ENCODE assay signal across 8 mouse cellular contexts in the genomic region with DNA sequence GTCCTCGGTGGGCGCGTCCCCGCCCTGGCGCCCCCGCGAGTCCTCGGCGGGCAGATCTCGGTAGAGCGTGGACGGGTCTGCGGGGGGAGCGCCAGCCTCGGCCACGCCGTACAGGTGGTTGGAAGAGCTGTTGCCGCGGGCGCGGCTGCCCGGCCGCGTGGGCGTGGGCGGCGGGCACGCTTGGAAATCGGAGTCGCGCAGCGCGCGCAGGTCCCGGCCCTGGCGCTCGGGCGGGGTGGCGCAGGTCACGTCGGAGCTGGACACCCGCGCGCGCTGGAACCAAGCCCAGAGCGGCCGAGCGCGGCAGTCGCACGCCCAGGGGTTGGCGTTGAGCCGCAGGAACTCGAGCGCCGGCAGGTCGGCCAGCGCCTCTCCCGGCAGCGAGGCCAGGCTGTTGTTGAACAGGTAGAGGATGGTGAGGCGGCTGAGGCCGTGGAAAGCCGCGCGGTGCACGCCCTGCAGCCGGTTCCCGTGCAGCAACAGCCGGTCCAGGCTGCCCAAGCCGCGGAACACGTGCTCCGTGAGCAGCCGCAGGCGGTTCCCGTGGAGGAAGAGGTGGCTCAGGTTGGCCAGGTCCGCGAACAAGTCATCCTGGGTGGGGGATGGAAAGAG. TPM values are rescaled to one million over a fixed set of nuclear protein-coding genes. Genes with fewer than 3 reads are reported as not detected.
DNase-seq lines count a peak whose midpoint lies in the region; ATAC-seq and TF ChIP-seq lines count a peak whose summit lies in the region.

No protein-coding gene starts in this region.

- TF ChIP-seq CTCF in E14TG2a.4 (conservative IDR thresholded peaks at IDR 0.05; ENCODE audit: low read length): no peak
- TF ChIP-seq CTCF in forebrain, postnatal 0 days (IDR thresholded peaks at IDR 0.05; ENCODE audit: low read depth): no peak

- no peak for TF ChIP-seq POLR2A in limb, embryonic 14.5 days (IDR thresholded peaks at IDR 0.05; ENCODE audit: borderline replicate concordance, extremely low read depth, insufficient read depth, insufficient read length)

- peak; percentile 80 for DNase-seq in adrenal gland, postnatal 14 days
- DNase-seq in forebrain, postnatal 0 days: no peak
- no peak for DNase-seq in hindbrain, embryonic 14.5 days (ENCODE audit: low spot score)
- DNase-seq in limb, embryonic 14.5 days (ENCODE audit: low spot score): no peak
- no peak for DNase-seq in yolk sac, embryonic 10.5 days (ENCODE audit: low spot score)
- DNase-seq in frontal cortex, adult 2 months (ENCODE audit: extremely low spot score in 1 of 2, low spot score in 1 of 2): no peak

- peak; percentile 35; the same call in 1 of the 2 replicates for ATAC-seq in forebrain, postnatal 0 days
- peak; percentile 60 for ATAC-seq in hindbrain, embryonic 14.5 days (ENCODE audit: low FRiP score)
- ATAC-seq in limb, embryonic 14.5 days (ENCODE audit: low FRiP score, low read depth): peak; percentile 25; the same call in 1 of the 2 replicates
- peak; percentile 41 for ATAC-seq in midbrain, embryonic 13.5 days

- peak overlapping the region; percentile 77 for H3K4me3 ChIP-seq in E14TG2a.4 (replicated peaks; ENCODE audit: low read length)
- H3K4me3 ChIP-seq in forebrain, postnatal 0 days (ENCODE audit: low read depth, low read length): peak overlapping the region; percentile 42
- peak overlapping the region; percentile 44 for H3K4me3 ChIP-seq in hindbrain, embryonic 14.5 days (replicated peaks; ENCODE audit: low read length)
- peak overlapping the region; percentile 48 for H3K4me3 ChIP-seq in limb, embryonic 14.5 days (replicated peaks; ENCODE audit: low read length)
- H3K4me3 ChIP-seq in midbrain, embryonic 13.5 days (replicated peaks): peak overlapping the region; percentile 48

- 4% methylated on average over 76 of the region's 78 CpGs for WGBS in forebrain, postnatal 0 days
- under 1% methylated on average over 74 of the region's 78 CpGs for WGBS in hindbrain, embryonic 14.5 days
- WGBS in limb, embryonic 14.5 days: 2% methylated on average over 55 of the region's 78 CpGs
- 1% methylated on average over 76 of the region's 78 CpGs for WGBS in midbrain, embryonic 13.5 days

- H3K9ac ChIP-seq in forebrain, postnatal 0 days: peak overlapping the region; percentile 51
- peak overlapping the region; percentile 57 for H3K9ac ChIP-seq in hindbrain, embryonic 14.5 days
- H3K9ac ChIP-seq in limb, embryonic 14.5 days (ENCODE audit: low read depth, low read length, severe bottlenecking): peak overlapping the region; percentile 40
- peak overlapping the region; percentile 58 for H3K9ac ChIP-seq in midbrain, embryonic 13.5 days (replicated peaks)

- peak overlapping the region; percentile 68 for H3K4me2 ChIP-seq in forebrain, postnatal 0 days (ENCODE audit: low read depth)
- peak overlapping the region; percentile 91 for H3K4me2 ChIP-seq in hindbrain, embryonic 14.5 days (replicated peaks)
- H3K4me2 ChIP-seq in limb, embryonic 14.5 days (replicated peaks; ENCODE audit: low read depth, low read length, severe bottlenecking): peak overlapping the region; percentile 93
- H3K4me2 ChIP-seq in midbrain, embryonic 13.5 days (replicated peaks): peak overlapping the region; percentile 85

- H3K27ac ChIP-seq in forebrain, postnatal 0 days (ENCODE audit: low read depth, low read length): no peak overlapping the region
- H3K27ac ChIP-seq in hindbrain, embryonic 14.5 days: no peak overlapping the region
- H3K27ac ChIP-seq in limb, embryonic 14.5 days (replicated peaks; ENCODE audit: low read depth, low read length): no peak overlapping the region
- H3K27ac ChIP-seq in midbrain, embryonic 13.5 days: no peak overlapping the region

- H3K9me3 ChIP-seq in E14TG2a.4 (ENCODE audit: low read length): 0 out of 2 replicates have a peak, but pooled peaks cover 6% of the 10 kb centered on the region
- H3K9me3 ChIP-seq in forebrain, postnatal 0 days (ENCODE audit: low read length): no peaks in the 10 kb centered on the region
- no peaks in the 10 kb centered on the region for H3K9me3 ChIP-seq in hindbrain, embryonic 14.5 days (ENCODE audit: control insufficient read depth, low read length)
- H3K9me3 ChIP-seq in limb, embryonic 14.5 days (ENCODE audit: control insufficient read depth, low read length): no peaks in the 10 kb centered on the region
- H3K9me3 ChIP-seq in midbrain, embryonic 13.5 days: no peaks in the 10 kb centered on the region

- peaks cover 97% of the 10 kb centered on the region for H3K27me3 ChIP-seq in E14TG2a.4 (ENCODE audit: insufficient read depth, low read length)
- H3K27me3 ChIP-seq in forebrain, postnatal 0 days (ENCODE audit: insufficient read depth, low read length): peaks cover 16% of the 10 kb centered on the region
- H3K27me3 ChIP-seq in hindbrain, embryonic 14.5 days (ENCODE audit: control insufficient read depth, insufficient read depth, low read length): peaks cover 78% of the 10 kb centered on the region
- peaks cover 74% of the 10 kb centered on the region for H3K27me3 ChIP-seq in limb, embryonic 14.5 days (ENCODE audit: control insufficient read depth, insufficient read depth, low read length)
- peaks cover 94% of the 10 kb centered on the region for H3K27me3 ChIP-seq in midbrain, embryonic 13.5 days

- H3K4me1 ChIP-seq in E14TG2a.4 (replicated peaks; ENCODE audit: low read depth, low read length): peaks cover 25% of the 10 kb centered on the region
- 0 out of 2 replicates have a peak, but pooled peaks cover 5% of the 10 kb centered on the region for H3K4me1 ChIP-seq in forebrain, postnatal 0 days (ENCODE audit: insufficient read depth)
- H3K4me1 ChIP-seq in hindbrain, embryonic 14.5 days (replicated peaks; ENCODE audit: control insufficient read depth, insufficient read depth, low read length): no peaks in the 10 kb centered on the region; the same call in 1 of the 2 replicates
- peaks cover 14% of the 10 kb centered on the region; the same call in 1 of the 2 replicates for H3K4me1 ChIP-seq in limb, embryonic 14.5 days (ENCODE audit: control insufficient read depth, insufficient read depth, low read length)
- H3K4me1 ChIP-seq in midbrain, embryonic 13.5 days (replicated peaks): peaks cover 14% of the 10 kb centered on the region

- no peaks in the 10 kb centered on the region for H3K36me3 ChIP-seq in E14TG2a.4 (ENCODE audit: insufficient read depth, low read length)
- H3K36me3 ChIP-seq in forebrain, postnatal 0 days (ENCODE audit: insufficient read depth): no peaks in the 10 kb centered on the region
- no peaks in the 10 kb centered on the region; the same call in 1 of the 2 replicates for H3K36me3 ChIP-seq in hindbrain, embryonic 14.5 days (replicated peaks; ENCODE audit: control insufficient read depth, insufficient read depth)
- H3K36me3 ChIP-seq in limb, embryonic 14.5 days (ENCODE audit: control insufficient read depth, insufficient read depth, low read length): no peaks in the 10 kb centered on the region
- H3K36me3 ChIP-seq in midbrain, embryonic 13.5 days: no peaks in the 10 kb centered on the region; the same call in 1 of the 2 replicates

RNA-seq across cellular contexts. Expression of a gene that starts 14.3 kb away (rescaled TPM):
- 1.6 and 2.6 TPM in 2 replicates for total RNA-seq in adrenal gland, postnatal 14 days (2021)
- total RNA-seq in forebrain, postnatal 0 days (2014; rRNA removed): 17.7 and 23.7 TPM in 2 replicates
- polyA plus RNA-seq in forebrain, postnatal 0 days (2015; fragmentation: Nextera tagmentation; extraction: Ambion mirVana): 25.8 and 26.1 TPM in 2 replicates
- polyA plus RNA-seq in hindbrain, embryonic 14.5 days (2014; fragmentation: Nextera tagmentation; extraction: Ambion mirVana): 3.8 and 4.5 TPM in 2 replicates
- 4.5 and 6.5 TPM in 2 replicates for polyA plus RNA-seq in limb, embryonic 14.5 days (2012; rRNA removed)
- 1.5 and 1.9 TPM in 2 replicates for polyA plus RNA-seq in limb, embryonic 14.5 days (2014; fragmentation: Nextera tagmentation; extraction: Ambion mirVana)
- 2.2 and 3.6 TPM in 2 replicates for polyA plus RNA-seq in midbrain, embryonic 13.5 days (2015; fragmentation: Nextera tagmentation; extraction: Ambion mirVana)
- 65.5 and 75.2 TPM in 2 replicates for polyA plus RNA-seq in frontal cortex, adult 2 months (2012; rRNA removed)

RNA-seq across cellular contexts. Expression of a gene that starts 33.6 kb away (rescaled TPM):
- total RNA-seq in adrenal gland, postnatal 14 days (2021): 5.2 and 9.3 TPM in 2 replicates
- 0.92 and 3.0 TPM in 2 replicates for total RNA-seq in forebrain, postnatal 0 days (2014; rRNA removed)
- 0.91 and 0.94 TPM in 2 replicates for polyA plus RNA-seq in forebrain, postnatal 0 days (2015; fragmentation: Nextera tagmentation; extraction: Ambion mirVana)
- polyA plus RNA-seq in hindbrain, embryonic 14.5 days (2014; fragmentation: Nextera tagmentation; extraction: Ambion mirVana): 1.5 and 1.6 TPM in 2 replicates
- 25.8 and 35.9 TPM in 2 replicates for polyA plus RNA-seq in limb, embryonic 14.5 days (2012; rRNA removed)
- 15.5 and 18.5 TPM in 2 replicates for polyA plus RNA-seq in limb, embryonic 14.5 days (2014; fragmentation: Nextera tagmentation; extraction: Ambion mirVana)
- 2.6 and 3.3 TPM in 2 replicates for polyA plus RNA-seq in midbrain, embryonic 13.5 days (2015; fragmentation: Nextera tagmentation; extraction: Ambion mirVana)
- 0.22 and 0.29 TPM in 2 replicates for polyA plus RNA-seq in frontal cortex, adult 2 months (2012; rRNA removed)

RNA-seq across cellular contexts. Expression of a gene that starts 45.4 kb away (rescaled TPM):
- total RNA-seq in adrenal gland, postnatal 14 days (2021): 54.2 and 73.7 TPM in 2 replicates
- 67.3 and 74.6 TPM in 2 replicates for total RNA-seq in forebrain, postnatal 0 days (2014; rRNA removed)
- polyA plus RNA-seq in forebrain, postnatal 0 days (2015; fragmentation: Nextera tagmentation; extraction: Ambion mirVana): 97.7 and 116 TPM in 2 replicates
- polyA plus RNA-seq in hindbrain, embryonic 14.5 days (2014; fragmentation: Nextera tagmentation; extraction: Ambion mirVana): 75.8 and 83.3 TPM in 2 replicates
- polyA plus RNA-seq in limb, embryonic 14.5 days (2012; rRNA removed): 52.3 and 59.7 TPM in 2 replicates
- polyA plus RNA-seq in limb, embryonic 14.5 days (2014; fragmentation: Nextera tagmentation; extraction: Ambion mirVana): 56.0 and 58.4 TPM in 2 replicates
- 53.6 and 54.5 TPM in 2 replicates for polyA plus RNA-seq in midbrain, embryonic 13.5 days (2015; fragmentation: Nextera tagmentation; extraction: Ambion mirVana)
- polyA plus RNA-seq in frontal cortex, adult 2 months (2012; rRNA removed): 86.2 and 96.6 TPM in 2 replicates

RNA-seq across cellular contexts. Expression of a gene that starts 49.8 kb away (rescaled TPM):
- total RNA-seq in adrenal gland, postnatal 14 days (2021): not detected in 2 replicates
- 0.29 TPM in 1 of 2 replicates, not detected in the other for total RNA-seq in forebrain, postnatal 0 days (2014; rRNA removed)
- 0.17 TPM in 1 of 2 replicates, not detected in the other for polyA plus RNA-seq in forebrain, postnatal 0 days (2015; fragmentation: Nextera tagmentation; extraction: Ambion mirVana)
- polyA plus RNA-seq in hindbrain, embryonic 14.5 days (2014; fragmentation: Nextera tagmentation; extraction: Ambion mirVana): not detected in 2 replicates
- 0.06 and 0.24 TPM in 2 replicates for polyA plus RNA-seq in limb, embryonic 14.5 days (2012; rRNA removed)
- 0.22 and 0.55 TPM in 2 replicates for polyA plus RNA-seq in limb, embryonic 14.5 days (2014; fragmentation: Nextera tagmentation; extraction: Ambion mirVana)
- polyA plus RNA-seq in midbrain, embryonic 13.5 days (2015; fragmentation: Nextera tagmentation; extraction: Ambion mirVana): not detected in 2 replicates
- polyA plus RNA-seq in frontal cortex, adult 2 months (2012; rRNA removed): not detected in 2 replicates
